Mouse (Mus musculus): ENCODE measurements around the gene Nxph1.

The Nxph1 gene

DNA sequence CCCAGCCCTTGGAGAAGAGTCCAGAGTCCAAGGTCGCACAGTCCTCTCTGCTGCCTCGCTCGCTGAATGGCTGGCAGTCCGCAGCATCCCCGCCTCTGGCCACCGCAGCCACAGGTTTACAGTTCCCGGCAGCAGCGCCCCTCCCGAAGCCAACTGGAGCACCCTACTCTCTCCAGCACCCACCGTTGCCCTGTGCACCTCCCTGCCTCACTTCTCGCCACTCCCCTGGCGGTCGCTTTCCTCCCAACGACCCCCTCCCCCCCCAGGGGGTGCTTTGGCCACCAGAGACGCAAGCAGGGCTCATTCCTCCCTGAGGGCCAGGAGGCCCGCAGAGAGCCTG, at the start of gene Nxph1:
Nxph1 (plus strand) TSS at position 301 of the 340 bp plus-strand sequence.
- DNase-seq (ENCODE audit: low read depth, low spot score) = no peak

DNA sequence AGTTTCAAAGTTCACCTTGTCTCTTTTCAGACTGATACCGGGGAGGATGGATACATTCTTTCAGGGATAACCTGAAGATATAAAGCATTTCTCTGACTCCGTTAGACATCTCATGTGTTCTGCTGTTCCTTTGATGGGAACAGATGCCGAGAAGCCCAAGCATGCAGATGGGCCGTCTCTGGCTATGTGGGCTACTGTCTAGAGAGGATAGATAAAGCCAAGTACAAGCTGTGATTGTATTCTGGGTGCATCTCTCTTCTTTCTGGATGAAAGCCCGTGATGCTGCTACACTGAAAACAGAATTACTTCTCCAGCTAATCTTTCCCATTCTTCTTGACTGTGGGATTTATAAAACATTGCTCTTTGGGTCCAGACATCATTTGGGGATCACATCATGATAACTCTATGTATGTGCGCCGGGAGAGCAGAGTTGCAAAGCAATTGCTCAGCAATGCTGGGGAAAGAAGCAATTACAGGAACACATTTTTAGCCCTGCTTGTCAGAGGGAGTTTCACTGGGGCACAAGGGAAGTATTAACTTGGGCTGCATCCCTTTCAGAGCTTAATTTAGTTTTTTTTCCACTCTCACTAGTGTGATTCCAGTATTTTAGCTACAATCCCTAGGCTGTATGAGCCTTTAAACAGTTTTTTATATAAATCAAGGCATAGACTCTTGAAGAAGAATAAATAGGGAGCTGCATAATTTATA, 48.1 kb upstream of the Nxph1 start:
- DNase-seq (ENCODE audit: low read depth, low spot score) = no peak

DNA sequence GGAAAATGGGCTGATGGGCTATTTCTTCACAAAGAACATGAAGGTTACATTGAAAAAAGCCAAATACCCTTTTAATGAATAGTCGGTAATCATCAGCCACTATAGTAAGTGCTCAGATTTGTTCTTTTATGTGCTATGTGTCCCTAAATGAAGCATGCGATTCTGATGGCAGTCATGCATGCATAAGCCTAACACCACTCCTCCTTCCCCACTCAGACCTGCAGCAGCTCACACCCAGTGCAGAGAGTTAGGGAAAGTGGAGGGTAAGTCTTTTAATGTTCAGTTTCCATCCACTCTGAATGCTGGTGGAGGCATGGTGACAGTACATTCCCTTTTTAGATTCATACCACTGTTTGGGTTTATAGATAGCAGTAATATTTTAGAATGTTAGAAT, 47.5 kb upstream of the Nxph1 start:
- no peak for DNase-seq (ENCODE audit: low read depth, low spot score)

DNA sequence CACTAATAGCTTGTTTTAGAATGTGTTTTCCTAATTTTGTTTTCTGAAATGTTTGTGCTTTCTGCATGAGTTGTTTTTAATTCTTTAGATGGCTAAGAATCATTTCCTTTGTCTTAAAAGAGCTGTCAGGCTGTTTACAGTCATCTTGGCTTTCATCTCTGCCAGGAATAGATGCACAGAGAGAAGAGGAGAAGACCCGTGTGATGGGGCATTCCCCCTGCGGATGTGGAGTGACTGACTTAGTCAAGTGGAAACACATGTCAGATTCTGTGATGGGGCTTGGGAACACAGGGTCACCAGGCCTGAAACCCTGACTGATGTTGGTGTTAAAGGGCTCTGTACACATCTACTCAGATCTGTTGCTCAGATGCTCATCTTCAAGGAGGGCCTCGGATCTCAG, 40.3 kb upstream of the Nxph1 start:
- DNase-seq (ENCODE audit: low read depth, low spot score) = no peak

DNA sequence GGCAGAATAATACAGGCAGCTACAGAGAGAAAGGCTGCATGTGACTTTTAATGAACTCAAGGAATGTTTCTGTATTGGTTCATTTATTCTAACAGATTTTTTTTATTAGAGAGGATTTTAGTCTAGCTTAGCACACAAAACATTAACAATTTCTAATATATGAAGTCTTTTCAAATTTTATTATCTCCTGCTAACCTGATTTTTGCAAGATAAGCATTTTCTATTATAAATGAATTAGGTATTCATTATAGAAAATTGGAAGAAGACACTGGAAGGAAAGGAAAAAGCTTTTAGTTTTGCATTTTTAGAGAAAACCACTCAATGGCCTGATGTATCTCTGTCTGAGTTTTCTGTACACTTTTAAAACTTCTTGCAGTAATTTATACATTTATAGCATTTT, 34.8 kb upstream of the Nxph1 start:
- DNase-seq (ENCODE audit: low read depth, low spot score) = no peak

DNA sequence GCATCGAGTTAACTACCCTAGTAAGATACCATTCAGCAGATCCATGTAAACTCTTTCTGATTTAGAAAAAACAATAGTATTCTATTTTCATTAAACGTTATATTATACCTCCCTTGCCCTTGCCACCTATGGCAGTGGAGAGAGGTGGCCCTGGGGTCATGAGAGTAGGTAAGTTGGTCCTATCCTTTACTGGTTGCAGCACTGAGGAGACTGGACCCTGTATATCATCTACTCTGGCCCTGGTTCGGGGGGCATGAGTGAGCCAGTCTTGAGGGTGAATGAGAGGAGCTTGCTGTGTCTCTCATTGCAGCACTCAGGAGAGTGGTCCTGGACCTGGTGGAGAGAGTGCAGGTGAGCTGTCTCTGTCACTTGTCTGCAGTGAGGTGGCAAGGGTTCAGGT, 33.5 kb upstream of the Nxph1 start:
- DNase-seq (ENCODE audit: low read depth, low spot score) = no peak

DNA sequence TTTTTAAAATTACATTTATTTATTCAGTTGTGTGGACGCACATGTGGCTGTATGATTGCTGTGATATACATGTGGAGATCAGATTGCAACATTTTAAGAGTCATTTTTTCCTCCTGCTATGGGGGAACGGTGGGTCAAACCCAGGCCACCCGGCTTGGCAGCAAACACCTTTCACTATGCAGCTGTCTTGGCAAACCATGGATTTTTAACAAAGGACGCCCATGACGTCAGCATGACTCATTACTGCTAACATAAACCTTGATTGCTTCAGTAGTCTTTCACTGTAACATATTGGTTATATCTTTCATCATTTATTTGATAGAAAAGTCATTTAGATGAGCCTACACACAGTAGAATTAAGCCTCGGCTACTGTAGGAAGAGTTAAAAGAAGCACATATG, 23.8 kb upstream of the Nxph1 start:
- DNase-seq (ENCODE audit: low read depth, low spot score) = no peak

DNA sequence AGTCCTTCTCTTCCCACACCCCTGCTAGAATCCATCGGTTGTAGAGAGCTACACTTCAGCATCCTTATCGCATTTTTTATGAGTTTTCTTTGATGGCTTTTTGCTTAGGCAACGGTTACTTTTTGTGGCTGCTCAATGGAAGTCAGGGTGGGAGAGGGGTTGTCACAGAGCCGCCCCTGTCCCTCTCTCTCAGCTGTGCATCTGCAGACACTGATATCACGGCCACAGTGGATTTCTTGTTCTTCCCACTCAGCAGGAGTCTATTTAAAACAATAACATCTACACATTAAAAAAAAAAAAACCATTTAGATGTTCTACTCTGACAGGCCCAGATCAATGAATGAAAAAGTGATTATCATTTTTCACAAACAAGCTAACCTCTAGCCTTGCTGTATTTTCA, 13.0 kb upstream of the Nxph1 start:
- DNase-seq (ENCODE audit: low read depth, low spot score) = no peak

DNA sequence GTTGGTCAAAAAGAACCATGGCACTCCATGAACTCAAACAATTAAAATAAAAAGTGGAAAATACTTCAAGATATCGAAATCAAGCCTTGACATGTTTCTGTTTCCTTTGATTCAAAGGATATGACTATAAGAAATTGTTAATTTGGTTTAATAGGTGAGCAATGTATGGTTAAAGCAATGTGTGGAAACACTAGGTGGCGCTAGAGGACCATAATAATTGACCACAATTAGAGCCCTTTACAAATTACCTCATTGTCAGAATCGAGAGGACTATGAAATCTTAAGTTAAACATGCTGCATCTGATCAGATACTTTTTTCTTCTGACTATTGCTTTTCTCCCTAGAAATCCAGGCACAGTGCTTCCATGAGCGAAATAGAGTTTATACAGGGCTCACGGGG, 12.5 kb upstream of the Nxph1 start:
- DNase-seq (ENCODE audit: low read depth, low spot score) = peak; percentile 63

DNA sequence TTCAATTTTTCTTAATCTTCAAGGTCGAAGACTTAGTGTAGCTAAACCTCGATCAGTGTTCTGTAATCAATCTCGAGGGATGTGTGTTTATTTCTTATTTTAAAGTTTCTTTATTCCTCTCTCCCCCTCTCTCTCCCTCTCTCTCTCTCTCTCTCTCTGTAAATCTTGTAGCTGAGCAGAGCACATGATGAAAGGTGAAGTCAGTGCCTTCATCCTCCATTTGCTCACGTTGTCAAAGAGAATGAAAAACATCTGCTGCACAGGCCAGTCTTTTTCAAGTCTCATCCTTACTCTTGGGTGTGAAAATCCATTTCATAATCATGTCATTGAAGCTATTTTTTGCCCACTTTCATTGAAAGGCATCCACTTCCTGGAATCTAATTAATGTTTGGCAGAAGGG, 12.1 kb upstream of the Nxph1 start:
- DNase-seq (ENCODE audit: low read depth, low spot score) = no peak

DNA sequence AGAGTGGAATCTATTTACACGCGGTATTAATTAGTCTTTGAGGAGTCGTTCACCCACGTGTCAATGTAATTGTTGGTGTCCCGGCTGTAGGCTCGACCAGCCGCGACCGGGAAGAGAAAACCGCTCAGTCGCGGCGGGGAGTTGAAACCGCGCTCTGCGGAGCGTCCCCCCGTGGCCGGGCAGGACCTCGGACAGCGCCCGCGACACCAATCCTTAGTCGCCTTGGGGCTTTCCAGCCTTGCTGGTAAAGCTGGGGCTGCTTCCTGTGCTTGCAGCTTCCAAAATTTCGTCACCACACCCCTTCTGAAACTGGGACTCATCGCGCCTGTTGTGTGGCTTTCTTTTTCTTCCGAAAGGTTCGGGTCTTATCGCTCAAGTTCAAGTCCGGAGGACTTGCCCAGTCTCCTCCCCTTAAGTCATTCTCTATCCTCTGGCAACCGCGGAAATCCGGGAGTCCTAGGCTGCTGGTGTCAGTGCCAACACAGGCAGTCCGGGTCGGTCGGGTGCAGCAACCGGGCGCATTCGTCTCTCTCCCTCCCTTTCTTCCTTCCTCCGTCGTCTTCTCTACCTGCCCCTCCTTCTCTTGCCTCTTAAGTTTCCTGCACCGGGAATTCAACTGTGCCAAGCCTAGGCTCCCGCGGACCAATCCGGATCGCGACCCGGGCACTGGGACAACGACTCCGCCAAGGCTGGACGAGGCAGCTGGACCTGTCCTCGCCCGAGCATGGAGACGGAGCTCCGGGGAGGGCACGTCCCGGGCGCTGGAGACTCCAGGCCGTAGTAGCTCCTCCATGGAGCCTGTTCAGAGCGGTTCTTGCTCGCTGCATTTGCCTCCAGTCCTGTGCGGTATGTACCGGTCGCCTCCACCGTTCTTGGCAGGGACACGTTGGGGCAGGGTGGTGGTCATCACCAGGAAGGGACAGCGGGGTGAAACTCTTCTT, 510 bp downstream of the Nxph1 start:
- DNase-seq (ENCODE audit: low read depth, low spot score) = no peak

DNA sequence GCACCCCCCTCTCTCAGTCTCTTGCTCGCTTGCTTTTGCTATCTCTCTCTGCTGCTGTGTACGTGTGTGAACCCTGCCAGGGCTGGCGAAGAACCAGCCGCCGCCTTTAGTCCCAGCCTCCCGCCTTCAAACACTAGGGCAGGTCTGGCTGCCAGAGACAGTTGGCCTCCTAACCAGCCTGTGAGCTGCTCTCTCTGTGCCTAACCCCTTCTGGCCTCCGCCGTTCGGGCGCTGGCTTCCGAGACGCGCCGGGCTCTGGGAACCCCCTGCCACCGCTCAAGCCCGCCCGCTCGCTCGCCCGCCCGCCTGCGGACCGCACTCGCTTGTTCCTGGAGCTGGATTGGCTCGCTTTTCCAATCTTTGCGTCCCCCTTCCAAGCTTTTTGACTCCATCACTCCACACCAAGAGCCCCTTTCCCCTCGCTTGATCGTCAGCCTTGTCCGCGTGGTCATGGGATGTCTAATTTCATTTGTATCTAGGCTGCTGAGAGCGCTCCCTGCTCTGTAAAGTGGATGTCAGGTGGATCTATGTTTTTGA, 1.5 kb downstream of the Nxph1 start:
- no peak for DNase-seq (ENCODE audit: low read depth, low spot score)

DNA sequence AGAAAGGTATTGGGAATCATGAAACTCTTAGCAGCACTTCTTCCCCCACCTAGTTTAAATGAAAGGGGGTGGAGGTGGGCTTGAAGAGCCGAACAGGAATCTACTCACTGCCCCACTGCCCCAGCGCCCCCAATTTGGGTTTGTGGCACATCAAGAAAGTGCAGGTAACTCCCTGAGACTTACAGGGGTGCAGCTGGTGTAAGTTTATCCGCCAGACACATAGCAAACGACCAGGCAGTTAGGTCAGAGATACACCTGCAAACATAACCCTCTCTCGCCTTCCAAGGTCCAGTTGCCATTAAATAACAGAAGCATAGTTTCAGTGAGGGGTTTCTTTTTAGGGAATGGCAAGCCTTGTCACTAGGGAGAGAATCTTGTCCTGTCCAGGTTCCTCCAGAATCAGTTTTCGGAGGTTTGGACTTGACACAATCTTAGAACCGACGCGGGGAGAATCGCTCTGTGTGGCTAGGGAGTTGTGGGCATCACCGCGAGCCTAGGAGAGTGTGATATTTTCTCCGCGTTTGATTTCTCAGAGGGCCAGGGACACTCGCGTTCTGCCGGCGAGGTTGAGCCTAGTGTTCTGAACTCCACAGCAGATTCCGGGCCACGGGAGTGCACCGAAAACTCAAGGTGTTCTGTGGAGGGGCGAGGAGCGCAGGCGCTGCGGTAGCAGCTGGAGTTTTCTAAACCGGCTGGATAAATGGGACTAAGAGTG, 2.5 kb downstream of the Nxph1 start:
- DNase-seq (ENCODE audit: low read depth, low spot score) = no peak

DNA sequence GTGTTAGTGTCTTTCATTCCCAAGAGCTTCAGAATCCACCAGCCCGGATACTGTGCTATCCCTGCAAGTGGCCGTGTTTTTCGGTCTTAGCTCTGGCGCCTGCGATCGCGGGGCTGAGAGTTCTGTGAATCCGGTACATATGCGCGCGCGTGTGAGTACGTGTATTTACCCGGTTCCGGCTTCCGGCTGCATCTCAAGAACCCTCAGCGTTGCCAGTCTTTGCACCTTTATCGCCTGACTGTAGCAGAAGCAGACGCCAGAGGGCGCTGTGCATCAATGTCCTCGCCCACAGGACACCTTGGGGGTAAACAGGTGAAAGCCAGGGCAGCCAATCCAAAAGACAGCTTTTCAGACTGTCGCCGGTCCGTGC, 3.1 kb downstream of the Nxph1 start:
- DNase-seq (ENCODE audit: low read depth, low spot score) = peak; percentile 45

DNA sequence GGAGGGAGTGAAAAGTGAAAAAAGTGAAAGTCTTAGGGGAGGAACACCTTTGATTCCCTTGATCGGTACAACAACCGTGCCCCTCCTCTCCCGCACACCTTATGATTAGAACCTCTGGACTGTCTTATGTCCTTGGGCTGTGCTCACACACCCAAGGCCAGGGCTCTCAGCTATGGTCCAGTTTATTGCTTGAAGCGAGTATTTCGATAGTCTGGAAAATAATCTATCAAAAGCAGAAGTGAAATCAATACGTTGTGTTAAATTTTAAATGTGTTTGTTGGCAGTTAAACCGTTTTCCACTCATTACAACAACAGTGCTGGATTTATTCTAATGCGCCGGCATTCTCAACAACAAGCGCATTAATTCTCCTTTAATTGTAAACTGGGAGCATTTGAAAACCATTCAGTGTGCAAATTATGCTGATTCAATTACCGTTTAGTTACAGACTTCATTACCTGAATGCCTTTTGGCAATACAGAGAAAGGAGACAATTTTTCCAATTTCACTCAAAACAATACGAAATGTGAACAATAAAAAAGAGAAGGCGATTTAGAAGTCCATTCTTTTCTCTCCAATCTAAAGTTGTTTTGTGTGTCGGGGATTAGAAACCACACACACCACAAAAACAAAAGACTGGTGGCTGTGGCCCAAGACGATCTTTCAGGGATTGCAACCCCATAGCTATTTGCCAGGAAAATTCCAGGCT, 3.8 kb downstream of the Nxph1 start:
- no peak for DNase-seq (ENCODE audit: low read depth, low spot score)

DNA sequence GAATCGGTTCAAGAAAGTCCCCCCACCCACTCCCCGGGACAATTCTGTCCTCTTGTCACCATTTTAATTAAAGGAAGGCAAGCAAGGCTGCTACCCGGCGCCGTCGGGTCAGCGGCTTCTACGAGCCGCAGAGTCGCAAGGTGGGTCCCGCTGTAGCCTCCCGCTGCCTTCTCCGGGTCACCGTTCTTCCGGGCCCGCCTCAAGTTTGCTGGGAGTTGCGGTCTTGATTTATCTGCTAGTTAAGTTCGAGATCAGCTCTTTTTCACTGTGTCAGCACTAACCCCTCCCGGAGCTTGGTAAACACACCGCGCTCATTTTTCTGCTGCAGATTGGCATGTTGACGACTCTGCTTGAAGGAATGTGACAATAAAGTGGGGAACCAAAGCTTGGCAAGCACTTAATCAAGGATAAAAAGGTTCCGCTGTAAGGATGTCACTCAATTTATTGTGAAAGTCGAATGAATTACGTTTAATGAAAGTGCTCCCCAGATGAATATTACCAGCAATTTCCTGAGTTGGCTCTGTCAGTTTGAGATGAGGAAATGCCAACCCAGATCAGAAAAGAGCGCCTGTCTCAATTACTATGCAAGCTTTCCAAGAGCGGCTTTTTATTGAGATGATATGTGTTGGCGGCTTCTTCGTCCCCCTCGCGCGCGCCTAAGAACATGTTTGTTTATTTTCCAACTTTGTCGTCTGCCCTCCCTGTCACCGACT, 7.7 kb downstream of the Nxph1 start:
- no peak for DNase-seq (ENCODE audit: low read depth, low spot score)

DNA sequence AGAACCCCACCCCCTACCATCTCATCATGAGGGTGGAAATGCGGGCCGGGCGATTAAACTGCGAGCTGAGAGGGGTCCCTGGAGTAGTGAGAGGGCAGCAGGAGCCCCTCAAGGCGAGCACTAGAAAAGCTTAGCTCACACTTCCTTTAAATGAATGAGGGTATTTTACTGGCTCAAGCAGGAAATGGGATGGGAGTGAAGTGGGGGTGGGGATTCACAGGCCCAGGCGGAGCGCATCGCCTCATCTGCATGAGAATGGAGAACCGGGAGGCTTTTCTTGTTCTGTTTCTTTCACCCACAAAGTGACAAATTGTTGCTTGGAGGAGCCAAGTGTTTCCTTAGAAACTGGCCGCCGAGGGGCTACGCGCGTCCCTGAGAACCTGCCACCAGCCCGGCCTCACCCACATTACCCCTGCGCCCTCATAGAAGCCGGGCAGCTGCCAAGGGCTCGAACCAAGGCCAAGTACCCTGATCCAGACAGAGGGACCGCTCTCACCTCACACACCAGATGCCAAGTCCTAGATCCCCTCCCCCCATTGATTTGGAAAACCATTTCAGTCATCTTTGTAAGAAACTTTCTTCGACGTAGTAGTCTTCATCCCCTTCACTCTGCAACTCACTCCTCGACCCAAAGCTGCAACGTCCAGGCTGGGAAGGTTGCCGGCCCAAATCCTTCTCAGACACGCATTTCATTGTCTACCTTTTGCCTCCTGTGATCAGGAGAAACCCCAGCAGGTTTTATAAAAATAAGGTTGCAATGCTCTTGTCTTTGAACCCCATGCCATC, 8.7 kb downstream of the Nxph1 start:
- DNase-seq (ENCODE audit: low read depth, low spot score) = no peak

DNA sequence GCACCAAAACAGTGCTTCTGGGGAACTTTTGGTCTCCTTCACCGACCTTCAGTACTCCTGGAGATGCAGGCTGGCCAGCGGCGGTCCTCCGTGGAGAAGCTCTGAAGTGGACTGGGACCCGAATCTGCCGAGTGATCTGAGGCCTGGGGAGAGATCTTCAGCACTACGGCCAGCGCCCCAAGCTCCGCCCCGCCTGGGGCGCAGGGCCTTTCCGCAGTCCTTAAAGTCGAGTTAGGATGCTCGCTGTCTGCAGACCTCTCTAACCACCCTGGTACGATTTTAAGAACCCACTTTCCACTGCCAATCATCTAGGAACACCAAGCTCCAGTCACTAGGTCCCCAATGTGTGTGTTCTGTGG, 9.3 kb downstream of the Nxph1 start:
- no peak for DNase-seq (ENCODE audit: low read depth, low spot score)

DNA sequence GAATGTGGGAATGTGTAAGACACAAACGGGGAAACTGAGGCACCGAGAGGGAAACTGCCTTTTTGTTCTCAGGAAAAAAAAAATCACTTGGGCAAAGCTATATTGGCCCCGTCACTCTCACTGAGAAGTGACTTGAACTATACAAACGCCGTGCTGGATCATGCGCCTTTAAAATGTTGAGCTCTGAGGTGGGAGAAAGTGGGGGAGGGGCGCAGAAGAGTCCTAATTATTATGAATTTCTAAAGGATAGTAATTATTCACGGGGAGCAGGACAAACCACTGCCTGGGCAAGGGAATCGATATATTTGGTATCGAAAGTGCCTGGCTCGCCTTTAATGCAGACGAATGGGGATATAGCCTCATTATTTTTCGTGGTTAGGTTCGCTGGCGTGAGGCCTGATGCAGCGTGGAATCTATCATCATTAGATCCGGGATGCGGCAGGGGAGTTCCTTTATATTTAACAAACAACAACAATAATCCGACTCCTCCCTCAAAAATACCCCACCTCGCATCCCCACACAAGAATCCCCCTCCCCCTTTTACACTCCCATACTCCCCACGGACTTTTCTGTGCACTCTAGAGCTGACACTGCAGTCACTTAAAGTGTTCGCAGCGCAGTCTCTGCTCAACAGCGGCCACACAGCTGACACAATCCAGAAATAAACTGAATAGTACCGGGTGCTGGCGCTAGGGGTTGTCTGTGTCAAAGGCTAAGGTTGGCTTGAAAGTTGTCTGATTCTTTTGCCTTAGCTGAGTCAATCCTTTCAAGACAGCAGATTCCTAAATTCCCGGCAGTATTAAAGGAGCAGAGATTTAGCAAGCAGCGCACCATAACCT, 10.1 kb downstream of the Nxph1 start:
- DNase-seq (ENCODE audit: low read depth, low spot score) = no peak
